Mouse (Mus musculus) inflammation-experienced regulatory T-cells, adult 6 months (primary cell): ENCODE data around the gene Plpp3. TPM values are rescaled to one million over a fixed set of nuclear protein-coding genes. Genes with fewer than 3 reads are reported as not detected.

Source experiments
- ATAC-seq: one replicate; pipeline ENCODE4 v1.8.0; 2017
- polyA plus RNA-seq, 3 experiments: library from polyadenylated mRNA; unstranded; fragments of 100-300 nt; shearing (Covaris generic); gene quantifications; one replicate each; pipeline ENCODE4 v1.2.1; 2017

Plpp3 gene
- polyA plus RNA-seq = under 1 TPM in 1 of 3 experiments, not detected in 2; 0.15 TPM

DNA sequence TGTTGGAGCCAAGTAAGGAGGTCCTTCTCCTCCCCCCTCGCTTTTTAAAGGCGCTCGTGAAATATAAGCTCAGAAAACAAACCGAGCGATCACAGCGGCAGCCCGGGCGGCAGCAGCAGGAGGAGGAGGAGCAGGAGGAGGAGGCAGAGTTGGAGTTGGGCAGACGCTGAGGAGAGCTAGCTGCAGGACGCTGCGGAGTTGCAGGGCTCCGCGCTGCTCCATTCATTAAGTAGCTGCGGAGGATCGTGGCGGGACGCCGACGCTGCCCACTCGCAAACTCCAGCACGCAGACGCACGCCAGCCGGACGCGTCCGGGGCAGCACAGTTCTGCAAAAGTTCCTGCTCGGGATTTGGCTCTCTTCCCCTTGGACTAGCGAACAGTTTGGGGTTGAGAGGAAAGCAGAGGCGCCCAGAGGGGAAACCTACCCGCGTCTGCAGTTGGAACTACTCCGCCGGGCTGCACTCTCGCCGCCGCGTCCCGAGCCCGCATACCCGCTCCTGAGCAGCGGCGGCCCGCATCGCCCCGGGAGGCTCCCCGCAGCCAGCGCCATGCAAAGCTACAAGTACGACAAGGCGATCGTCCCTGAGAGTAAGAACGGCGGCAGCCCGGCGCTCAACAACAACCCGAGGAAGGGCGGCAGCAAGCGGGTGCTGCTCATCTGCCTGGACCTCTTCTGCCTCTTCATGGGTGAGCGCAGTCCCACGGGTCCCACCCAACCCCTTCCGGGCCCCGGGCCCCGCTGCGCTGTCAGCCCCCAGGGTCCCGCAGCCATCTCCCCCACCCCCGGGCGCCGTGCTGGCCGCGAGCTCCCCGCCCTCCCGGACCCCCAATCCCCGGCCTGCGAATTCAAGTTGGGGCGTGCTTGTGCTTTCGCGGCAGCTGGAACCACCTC lies at the start of gene Plpp3:
Plpp3 (plus strand) TSS at position 72 of the 893 bp plus-strand sequence.
- ATAC-seq = no peak

DNA sequence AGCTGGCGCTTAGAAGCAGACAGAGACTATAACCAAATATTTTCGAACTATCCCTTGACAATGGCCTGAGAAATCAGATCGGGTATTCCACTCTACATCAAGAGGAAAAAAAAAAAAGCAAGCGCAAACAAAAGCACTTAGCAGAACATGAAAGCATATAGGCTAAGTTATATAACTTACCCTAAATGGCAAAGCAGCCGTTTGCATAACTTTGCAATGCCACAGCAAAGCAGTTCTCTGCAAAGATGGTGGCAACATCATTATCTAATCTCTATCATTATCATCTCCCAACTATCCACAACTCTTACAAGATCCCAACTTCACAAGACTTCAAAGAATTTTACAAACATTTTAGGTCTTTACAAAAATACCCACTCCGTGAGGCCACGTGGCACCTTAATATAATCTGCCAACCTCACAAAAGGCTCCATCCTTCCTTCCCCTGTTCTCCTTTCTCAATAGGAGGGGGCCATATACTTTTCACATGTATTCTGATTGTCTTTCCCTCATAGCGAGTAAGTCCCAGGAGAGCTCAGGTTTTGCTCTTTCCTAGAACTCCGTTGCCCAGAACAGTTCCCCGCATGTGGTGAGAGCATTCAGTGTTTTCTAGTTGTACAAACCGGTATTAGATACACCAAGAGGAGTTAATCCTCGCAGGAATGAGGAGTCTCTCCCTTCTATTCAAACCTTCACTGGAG lies 49.1 kb upstream of the Plpp3 start:
- ATAC-seq = no peak

DNA sequence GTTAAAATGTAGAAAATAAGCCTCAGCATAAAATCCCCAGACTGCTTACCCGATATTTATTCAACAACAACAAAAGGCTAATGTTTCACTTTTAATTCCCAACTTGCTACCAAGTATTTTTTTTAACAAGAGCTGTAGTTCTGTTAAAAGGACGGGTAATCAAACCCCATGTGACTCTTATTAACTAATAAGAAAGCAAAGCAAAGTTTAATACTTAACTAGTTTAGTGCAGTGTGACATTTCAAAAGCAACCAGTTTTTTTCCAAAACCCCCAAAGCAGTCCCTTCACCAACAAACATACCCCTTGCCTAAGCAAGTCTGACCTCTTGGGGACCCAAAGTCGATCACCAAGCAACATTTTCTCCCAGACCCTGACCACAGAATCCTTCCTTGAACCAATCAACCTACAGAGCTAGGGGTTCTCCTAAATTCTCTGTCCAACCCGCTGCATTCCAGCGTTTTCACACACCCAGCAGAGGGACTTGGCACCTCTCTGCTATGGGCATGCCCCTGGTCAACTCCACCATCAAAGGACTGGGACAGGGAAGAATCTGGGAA lies 48.4 kb upstream of the Plpp3 start:
- ATAC-seq = no peak

DNA sequence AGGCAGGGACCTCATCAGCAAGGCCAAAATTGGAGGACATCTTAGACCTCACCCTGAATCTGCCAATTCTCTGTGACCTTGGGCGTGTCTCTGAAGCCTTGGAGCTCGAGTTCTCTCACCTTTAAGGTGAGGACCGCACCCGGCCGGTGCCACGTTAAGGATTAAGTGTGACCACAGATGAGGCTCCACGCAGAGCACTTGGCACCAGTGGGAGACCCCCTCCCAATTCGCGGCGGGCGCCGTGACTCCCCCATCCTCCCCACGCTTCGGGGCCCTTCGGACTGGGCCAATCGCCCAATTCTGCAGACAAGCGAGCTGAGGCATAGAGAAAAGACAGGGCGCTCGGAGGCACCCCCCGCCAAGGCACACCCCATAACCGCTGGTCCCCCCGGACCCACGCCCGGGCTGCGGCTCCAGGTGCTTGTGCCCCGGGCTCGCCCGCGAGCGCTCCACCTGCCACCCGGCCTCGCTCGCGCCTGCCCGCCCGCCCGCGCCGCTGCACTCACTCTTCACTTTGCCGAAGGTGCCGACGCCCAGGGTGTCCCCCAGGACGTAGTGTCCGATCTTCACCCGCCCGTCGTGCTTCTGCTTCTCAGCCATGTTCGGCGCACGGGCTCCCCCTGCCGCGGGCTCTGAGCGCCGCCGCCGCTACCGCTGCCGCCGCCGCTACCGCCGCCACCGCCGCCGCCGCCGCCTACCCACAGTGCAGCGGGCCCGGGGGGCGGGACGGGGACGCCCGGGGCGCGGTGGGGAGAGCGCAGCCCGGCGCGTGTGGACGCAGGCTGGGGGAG lies 47.8 kb upstream of the Plpp3 start, which contains the start of gene Prkaa2:
Prkaa2 (minus strand) TSS at position 692 of the 791 bp plus-strand sequence.
- no peak for ATAC-seq

DNA sequence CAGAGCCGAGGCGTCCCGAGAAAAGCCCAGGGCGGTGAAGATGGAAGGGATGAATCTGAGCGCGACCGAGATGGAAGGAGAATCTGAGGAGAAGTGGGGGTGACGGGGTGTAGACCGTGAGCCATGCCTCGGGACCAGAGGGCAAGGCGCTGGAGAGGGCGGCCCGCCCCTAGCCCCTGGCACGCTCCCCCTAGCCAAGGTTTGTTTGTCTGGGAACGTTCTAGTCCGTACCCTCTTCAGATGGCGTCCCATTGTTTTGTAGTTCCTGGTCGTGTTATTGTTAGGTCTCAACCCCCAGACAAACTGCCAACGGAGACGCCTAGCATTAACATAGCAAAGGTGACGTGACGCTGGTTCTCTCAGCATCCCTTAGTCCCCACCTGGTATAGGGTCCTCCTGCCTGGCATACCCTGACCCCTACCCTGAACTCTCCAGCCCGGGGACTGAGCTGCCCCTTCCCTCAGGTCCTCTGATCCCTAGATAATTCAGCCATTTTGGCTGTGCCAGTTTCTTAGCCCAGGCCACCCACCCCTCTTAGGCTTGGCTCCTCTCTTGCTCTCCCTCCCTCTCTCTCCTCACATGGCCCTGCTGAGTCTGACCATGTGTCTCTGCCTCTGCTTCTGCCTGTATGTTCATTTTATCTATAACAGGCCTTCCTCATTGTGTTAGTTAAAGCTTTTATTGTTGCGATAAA lies 47.0 kb upstream of the Plpp3 start:
- no peak for ATAC-seq

DNA sequence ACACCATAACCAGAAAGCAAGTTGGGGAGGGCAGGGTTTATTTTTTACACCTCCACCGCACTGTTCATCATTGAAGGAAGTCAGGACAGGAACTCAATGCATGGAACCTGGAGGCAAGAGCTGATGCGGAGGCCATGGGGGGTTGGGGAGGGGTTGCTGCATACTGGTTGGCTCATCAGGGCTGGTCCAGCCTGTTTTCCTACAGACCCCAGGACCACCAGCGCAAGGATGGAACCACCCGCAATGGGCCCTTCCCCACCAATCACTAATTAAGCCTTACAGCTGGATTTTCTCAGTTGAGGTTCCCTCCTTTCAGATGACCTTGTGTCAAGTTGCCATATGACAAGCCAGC lies 46.5 kb upstream of the Plpp3 start:
- ATAC-seq = no peak

DNA sequence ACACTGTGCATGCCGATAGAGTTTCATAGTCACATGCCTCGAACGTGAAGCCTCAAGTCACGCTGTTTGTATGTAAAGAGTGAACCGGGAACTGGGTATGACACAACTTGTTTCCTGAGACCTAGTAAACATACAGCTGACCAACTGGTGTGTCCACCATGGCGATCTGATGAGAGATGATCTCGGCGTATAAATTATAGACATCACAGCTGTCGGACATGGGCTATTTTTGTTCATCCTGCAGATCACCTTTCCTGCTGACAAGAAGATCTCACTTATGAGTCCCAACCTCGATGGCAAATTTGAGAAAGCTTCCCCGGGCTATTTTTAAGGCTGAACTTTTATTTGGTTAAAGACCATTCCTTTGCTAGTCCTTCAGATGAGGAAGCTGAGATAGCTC lies 45.4 kb upstream of the Plpp3 start:
- ATAC-seq = no peak

DNA sequence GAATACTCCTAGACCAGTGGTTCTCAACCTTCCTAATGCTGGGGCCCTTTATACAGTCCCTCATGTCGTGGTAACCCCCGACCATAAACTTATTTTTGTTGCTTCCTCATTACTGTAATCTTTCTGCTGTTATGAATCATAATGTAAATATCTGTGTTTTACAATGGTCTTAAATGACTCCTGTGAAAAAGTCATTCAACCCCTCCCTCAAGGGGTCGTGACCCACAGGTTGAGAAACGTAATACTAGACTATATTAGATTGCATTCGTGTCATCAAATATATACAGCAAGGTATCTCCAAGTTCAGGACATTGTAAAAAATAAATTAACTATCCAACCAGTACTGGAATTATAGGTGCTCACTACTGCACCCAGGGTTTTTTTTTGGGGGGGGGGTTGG lies 44.1 kb upstream of the Plpp3 start:
- ATAC-seq = no peak

DNA sequence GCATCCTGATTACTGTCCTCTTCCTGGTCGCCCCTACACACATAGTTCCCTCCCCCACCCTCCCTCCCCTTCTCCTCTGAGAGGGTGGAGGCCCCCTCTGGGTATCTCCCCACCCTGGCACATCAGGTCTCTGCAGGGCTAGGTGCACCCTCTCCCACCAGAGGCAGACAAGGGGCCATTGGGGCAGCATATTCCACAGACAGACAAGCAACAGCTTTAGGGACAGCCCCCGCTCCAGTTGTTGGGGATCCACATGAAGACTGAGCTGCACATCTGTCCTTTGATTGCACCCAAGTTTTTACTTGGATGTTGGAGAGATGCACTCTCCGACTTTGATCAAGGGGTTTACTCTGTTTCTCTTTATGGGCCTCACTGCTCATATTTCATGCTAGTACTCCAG lies 43.7 kb upstream of the Plpp3 start:
- no peak for ATAC-seq

DNA sequence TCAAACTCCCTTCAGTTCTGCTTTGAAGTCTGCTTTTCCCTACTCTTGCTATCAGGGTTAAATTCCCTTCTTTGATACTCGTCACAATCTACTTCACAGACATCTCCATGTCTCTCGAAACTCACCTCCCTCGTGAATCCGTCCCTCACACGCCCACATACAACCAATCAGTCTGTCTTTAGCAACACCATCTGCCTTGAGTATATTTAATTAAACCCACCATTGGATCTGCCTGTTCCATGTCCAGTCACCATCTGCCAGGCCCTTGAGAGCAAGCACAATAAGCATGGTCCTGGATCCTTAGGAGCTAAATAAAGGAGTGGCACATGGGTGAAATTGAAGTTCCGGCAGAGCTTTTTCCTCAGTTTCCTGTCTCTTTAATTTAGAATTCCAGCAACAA lies 36.1 kb upstream of the Plpp3 start:
- ATAC-seq = no peak

DNA sequence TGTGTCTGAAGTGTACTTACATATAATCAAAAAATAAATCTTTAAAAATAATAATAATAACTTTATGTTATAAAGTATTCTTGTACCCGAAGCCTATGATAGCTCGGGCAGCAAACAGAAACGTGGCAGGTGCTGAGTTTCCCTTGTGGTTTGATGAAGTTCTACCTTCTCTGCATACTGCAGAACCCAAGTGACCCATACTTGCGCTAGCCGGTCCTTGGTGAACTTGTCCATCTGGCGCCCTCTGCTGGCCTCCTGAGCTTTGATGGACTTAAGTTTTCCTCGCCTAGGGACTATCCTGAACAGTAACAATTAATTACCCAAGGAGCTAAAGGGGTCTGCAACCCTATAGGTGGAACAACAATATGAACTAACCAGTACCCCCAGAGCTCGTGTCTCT lies 34.7 kb upstream of the Plpp3 start:
- ATAC-seq = no peak

DNA sequence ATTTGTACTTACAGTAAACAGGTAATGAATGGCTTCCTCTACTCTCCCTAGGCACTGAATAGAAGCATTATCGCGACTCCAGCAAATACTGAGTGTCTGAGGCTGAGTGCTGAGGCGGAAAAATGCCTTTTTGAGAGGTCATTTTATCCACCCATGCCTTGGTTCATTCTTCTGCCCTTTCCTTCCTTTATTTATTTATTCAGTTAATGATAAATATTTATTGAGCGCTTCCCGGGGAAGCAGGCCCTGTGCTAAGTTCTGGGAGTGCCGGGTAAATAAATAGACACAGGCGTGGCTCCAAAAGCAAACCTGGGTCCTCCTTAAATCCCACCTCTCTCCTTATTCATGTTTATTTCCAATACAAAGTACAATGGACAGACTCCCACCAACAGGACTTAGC lies 27.9 kb upstream of the Plpp3 start:
- ATAC-seq = no peak

DNA sequence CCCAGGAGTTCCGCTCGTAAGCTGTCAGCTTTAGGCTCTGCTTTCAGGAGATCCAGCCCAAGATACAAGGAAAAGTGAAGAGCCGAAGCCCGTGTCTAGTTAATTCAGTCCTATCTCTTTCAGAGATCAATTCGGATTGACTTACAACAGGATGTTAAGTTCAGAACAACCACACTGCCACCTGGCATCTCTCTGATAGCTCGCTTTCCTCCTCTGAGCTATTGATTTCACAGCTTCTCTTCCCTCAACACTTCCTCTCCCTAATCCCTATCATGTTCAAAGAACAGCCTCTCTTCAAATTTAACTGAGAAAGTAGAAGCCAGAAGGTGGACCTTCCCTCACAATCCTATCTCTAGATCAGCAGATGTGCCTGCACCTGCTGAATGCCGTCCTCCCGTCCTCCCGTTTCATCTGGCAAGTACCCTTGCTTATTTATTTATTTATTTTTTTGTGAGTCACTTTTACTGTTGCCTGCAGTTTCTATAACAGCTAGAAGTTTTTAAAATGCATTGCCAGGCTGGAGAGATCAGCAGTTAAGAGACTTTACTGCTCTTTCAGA lies 25.3 kb upstream of the Plpp3 start:
- ATAC-seq = no peak

DNA sequence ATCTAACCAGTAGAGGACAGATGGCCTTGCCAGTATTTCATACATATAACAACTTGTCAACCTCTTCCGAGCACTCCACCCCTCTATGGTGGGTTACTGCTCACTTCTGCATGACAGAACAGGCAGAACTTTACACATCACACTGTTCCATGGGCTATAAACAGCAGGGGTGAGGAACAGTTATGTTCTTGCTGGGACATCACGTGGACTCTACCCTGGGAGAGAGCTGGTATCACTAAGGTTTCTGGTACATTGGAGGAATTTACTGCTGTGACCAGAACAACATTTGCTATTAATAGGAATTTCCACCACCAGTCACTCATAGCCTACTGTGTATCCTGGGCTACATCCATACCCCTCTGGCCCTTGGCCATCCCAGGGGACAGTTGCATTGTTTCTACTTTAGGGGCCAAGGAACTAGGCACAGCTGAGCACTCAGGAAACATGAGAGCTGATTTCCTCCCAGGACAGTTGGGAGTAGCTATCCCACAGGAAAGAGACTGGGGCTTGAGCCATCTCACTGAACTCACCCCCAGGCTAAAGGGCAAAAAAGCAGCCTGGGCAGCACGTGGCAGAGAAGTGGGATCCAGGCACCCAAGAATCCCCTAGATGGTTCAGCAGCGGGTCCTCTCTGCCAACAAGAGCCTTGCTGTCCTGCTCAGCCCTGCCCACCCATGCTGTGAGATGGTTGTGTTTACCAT lies 23.6 kb upstream of the Plpp3 start:
- ATAC-seq = no peak

DNA sequence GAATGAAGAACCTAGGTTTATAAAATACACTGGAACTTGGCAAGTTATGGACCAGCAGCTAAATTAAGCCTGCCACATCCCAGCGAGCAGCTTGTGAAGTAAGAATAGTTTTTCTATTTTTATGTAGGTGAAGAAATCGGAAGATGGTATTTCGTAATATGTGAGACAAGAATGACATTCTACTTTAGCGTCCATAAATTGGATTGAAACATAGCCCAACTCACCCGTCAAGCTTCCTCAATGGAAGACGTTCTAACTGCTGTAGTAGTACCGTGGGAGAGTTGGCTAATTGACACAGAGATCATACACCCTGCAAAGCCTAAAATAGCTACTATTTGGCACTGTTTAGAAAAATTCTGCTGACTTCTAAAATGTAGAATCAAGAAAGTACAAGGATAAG lies 7.7 kb upstream of the Plpp3 start:
- ATAC-seq = no peak

DNA sequence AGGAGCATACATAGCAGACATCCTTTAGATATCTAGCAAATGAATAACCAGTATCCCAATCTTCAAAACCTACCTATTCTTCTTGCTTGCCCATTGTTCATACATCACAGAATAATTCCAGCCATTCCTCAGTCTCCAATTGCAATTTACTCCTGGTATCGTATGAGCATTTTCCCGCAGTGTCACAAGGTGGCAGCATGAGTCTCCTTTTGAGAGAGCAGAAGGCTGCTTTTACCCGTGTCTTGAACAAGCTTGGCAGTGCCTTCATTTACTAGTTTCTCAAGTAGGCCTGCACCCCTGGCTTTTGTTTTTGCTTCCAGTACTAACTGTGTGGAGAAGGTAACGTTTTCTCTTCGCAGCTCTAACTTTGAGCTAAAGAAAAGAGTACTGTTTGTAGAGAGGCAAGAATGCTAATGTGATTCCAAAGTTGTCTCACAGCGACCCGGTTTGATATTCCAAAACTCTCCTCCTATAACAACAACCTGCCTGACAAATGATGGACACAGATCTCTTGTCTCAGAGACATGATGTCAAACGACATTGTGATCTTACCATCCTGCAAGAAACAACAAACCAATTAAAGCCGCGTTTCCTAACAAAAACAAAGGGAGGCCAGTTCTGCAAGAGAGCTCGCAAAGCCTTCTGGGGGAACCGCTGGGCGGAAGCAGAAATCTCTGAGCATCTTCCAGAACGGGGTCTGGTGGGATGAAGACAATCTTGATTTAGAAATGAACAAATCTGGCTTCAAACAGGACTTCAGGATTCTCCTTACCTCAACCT lies 5.0 kb upstream of the Plpp3 start:
- no peak for ATAC-seq

DNA sequence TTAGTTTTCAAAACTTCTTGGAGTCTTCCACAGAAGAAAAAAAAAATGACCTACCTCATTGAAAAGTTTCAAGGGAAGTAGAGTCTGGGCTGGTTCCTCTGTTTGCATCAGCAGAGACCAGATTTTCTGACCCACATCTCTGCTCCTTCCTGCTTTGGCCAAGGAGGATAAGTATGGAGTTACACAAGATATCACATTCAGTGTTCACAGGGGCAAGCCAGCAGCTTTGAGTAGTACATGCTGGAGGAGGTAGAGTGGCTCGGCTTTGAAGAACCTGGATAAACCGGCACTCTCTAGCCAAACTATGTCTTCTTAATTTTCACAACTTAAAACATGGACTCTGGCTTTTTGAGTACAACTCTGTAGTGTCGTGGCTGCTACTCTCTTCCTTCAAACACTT lies 3.9 kb upstream of the Plpp3 start:
- no peak for ATAC-seq

DNA sequence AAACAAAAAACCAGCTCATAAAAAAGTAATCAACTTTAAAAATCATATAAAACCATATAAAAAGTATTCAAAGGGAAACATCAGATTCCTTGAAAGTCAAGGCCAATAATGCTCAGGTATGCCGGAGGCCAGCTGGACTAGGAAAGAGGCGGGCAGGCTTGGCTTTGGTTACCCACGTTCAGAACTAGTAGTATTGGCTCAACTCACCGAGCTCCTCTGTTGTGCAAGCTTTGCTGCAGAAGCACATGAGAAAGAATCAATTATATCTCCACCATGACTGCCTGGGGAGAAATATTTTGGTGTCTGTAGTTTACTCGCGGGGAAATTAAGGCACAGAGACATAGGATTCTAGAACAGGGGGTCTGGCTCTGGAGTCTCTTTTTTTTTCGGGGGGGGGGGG lies 866 bp upstream of the Plpp3 start:
- no peak for ATAC-seq

DNA sequence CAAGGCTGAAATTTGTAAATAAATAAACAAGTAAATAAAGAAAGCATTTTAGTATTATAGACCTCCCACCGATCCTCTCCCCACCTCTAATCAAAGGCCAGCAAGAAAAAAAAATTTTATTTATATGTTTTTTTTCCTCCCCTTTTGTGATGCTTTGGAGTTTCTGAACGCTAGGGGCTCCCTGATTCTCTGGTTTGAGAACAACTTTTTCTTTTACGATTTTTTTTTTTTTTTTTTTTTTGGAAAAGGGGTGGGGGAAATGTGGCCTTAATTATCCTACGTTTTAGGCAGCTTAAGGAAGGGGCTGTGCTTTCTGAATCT lies 232 bp upstream of the Plpp3 start:
- no peak for ATAC-seq

DNA sequence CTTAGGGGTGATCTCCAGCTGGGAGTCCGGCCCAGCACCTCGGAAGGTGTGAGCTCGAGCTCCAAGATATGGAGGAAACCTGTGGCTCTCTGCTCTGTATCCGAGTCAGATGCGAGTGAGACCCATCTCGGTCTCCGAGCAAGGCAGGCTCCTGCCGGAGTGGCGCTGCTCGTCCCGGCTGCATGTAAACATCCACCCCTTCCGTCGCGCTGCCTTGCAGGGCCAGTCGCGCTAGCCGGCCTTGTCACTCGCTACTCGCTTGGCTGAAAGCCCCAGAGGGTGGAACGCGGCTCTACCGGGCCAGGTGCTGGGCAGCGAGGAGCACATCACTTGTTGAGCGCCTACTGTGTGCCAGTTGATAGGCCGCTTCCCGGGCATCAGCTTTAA lies 1.0 kb downstream of the Plpp3 start:
- ATAC-seq = no peak
